Mouse (Mus musculus) cerebellum, adult 2 months (tissue): ENCODE data around the gene Il31. TPM values are rescaled to one million over a fixed set of nuclear protein-coding genes. Genes with fewer than 3 reads are reported as not detected.
A peak's percentile ranks its signal among the peaks of the same experiment; 100 is the strongest.

Source experiments
- DNase-seq, 2 experiments: peaks; one replicate each; pipeline ENCODE4 v3.0.0; 2021
- H3K27ac ChIP-seq: fragments of 200-500 bp; 2 replicates; pipeline ENCODE4 v1.5.1; 2012; ENCODE audit warnings: low read length, control low read depth, inconsistent platforms; ENCODE audit not compliant: insufficient read depth
- H3K27me3 ChIP-seq: fragments of 200-500 bp; 2 replicates; pipeline ENCODE4 v1.6.1; 2012; ENCODE audit warnings: inconsistent platforms, mild to moderate bottlenecking, low read length, moderate library complexity; ENCODE audit not compliant: control insufficient read depth, insufficient read depth
- H3K4me1 ChIP-seq: fragments of 200-500 bp; 2 replicates; pipeline ENCODE4 v1.6.1; 2011; ENCODE audit warnings: low read length; ENCODE audit not compliant: control insufficient read depth, insufficient read depth
- H3K4me3 ChIP-seq: fragments of 200-500 bp; replicated peaks from 2 replicates; pipeline ENCODE3; 2011; ENCODE audit warnings: mild to moderate bottlenecking, low read depth, low read length, control low read depth; ENCODE audit not compliant: insufficient read depth
- CTCF ChIP-seq: fragments of 200-500 bp; IDR thresholded peaks from 2 replicates; pipeline ENCODE4 v1.5.1; 2011; ENCODE audit warnings: low read depth, mild to moderate bottlenecking, control low read depth, low read length, moderate library complexity, borderline replicate concordance; ENCODE audit not compliant: insufficient read depth
- POLR2A ChIP-seq: fragments of 200-500 bp; IDR thresholded peaks from 2 replicates; pipeline ENCODE4 v1.6.1; 2011; ENCODE audit warnings: low read length, control low read depth, borderline replicate concordance; ENCODE audit not compliant: insufficient read depth
- WGBS: fragments of 180-500 bp; shearing (Covaris S2); methylation state at CpG from one replicate; pipeline ENCODE4 v1.1.7; 2018; 5-methylcytosine and 5-hydroxymethylcytosine counted together
- polyA plus RNA-seq: library from polyadenylated mRNA; depleted of rRNA; stranded (reverse); fragments of >200 nt; gene quantifications from 2 replicates; pipeline ENCODE4 v1.2.3, GENCODE M21; 2012; rRNA removed

Gene Il31
- polyA plus RNA-seq, result not detected in 2 replicates

GRCm38 (mm10) chr5:123489112-123489785 lies at the start of gene Il31, which contains the start of gene Lrrc43:
Gene Il31, minus strand, starts transcription at chr5:123489489.
Gene Lrrc43, plus strand, starts transcription at chr5:123489305.
- TF ChIP-seq CTCF (no peak), POLR2A (no peak)
- DNase-seq, result no peak
- Histone ChIP-seq H3K4me1 (no peaks in the 10 kb centered on the region; the same call in 1 of the 2 replicates), H3K27me3 (no peaks in the 10 kb centered on the region), H3K27ac (no peak within 1 kb of the TSS), H3K4me3 (no peak within 1 kb of the TSS)
- WGBS, result 6% methylated on average over 25 of the region's 25 CpGs

DNA sequence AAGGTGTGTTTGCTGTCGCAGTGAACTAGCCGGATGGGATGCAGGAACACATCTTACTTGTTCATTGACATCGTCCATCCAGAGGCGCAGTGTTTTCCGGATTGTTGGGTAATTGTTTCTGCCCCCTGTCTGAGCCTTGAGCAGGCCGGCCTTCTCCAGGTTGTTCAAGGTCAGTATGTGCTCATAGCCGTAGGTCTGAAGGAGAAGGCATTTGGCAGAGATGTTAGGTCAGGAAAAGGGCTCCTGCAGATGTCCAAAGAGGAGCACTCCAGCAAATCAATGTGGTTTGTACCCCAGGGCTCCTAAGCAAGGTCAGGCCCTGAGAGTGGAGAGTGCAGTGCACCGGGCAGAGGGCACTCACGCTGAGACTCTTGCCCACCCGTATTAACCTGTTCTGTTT lies 44.5 kb upstream of the Il31 start:
- no peak for DNase-seq
- WGBS, result 92% methylated on average over 10 of the region's 10 CpGs

DNA sequence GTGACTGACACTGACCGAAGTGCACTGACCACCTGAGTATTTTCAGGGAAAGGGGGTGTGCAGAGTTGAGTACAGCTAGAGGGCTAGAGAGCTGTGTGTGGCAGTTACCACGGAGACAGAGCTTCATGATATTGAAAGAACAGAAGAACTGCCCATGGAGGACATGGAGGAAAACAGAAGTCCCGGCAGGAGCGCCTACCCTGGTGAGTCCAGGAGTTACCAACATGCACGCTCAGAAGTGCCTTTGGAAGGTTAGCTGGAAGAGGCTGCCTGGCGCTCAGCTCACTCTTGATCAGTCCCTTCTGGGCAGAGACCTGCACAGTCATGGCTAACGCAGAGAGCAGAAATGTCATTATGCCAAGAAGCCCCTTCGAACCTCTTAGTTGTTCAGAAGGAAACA lies 40.8 kb upstream of the Il31 start:
- 83% methylated on average over 8 of the region's 8 CpGs for WGBS
- no peak overlapping the region for H3K4me3 ChIP-seq
- TF ChIP-seq CTCF, result no peak
- no peak for TF ChIP-seq POLR2A
- DNase-seq, result peak in 1 of 2 experiments; percentile 0
- H3K4me1 ChIP-seq, result no peaks in the 10 kb centered on the region
- H3K27ac ChIP-seq, result no peak overlapping the region
- H3K27me3 ChIP-seq, result no peaks in the 10 kb centered on the region

More for the DNA sequence above, 44.5 kb upstream of the Il31 start:
- H3K27me3 ChIP-seq, result no peaks in the 10 kb centered on the region
- H3K27ac ChIP-seq, result no peak overlapping the region
- TF ChIP-seq CTCF (no peak), POLR2A (no peak)
- no peak overlapping the region for H3K4me3 ChIP-seq
- no peaks in the 10 kb centered on the region for H3K4me1 ChIP-seq

- DNase-seq, result peak in 1 of 2 experiments; percentile 0
- H3K4me3 ChIP-seq, result no peak overlapping the region
- no peaks in the 10 kb centered on the region for H3K4me1 ChIP-seq
- no peaks in the 10 kb centered on the region for H3K27me3 ChIP-seq
- 76% methylated on average over 7 of the region's 7 CpGs for WGBS
- H3K27ac ChIP-seq, result no peak overlapping the region
- TF ChIP-seq POLR2A (no peak), CTCF (no peak)
Measured at GRCm38 (mm10) chr5:123528641-123529040, 39.4 kb upstream of the Il31 start.

DNA sequence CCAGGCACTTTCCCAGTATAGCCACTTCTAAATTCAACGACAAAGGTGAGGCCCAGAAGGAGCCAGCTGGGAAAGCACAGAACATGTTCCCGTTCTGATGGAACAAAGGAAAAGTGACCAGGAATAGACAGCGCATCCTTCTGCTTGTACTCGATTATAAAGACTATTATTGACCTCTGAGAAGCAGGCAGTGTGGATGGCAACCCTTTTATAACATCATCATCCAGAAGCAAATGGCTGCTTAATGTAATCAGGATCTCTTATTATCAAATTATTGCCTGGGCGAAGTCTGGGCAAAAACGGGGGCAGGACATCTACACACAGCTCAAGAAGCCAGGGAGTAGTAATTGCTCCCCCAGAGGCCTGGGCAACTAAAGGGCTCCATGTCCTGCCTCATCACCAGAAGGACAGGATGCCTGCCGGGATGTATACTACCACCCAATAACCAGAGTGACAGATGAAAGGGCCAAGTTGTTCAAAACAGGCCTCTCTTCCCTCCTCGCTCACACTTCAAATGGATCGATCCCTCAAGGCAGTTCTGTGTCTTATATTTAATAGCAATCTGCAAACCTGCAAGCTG lies 36.7 kb upstream of the Il31 start:
- Histone ChIP-seq H3K27me3 (no peaks in the 10 kb centered on the region), H3K4me3 (no peak overlapping the region), H3K27ac (no peak overlapping the region), H3K4me1 (no peaks in the 10 kb centered on the region)
- 91% methylated on average over 9 of the region's 9 CpGs for WGBS
- no peak for TF ChIP-seq CTCF
- no peak for TF ChIP-seq POLR2A
- DNase-seq, result peak in 1 of 2 experiments; percentile 8

GRCm38 (mm10) chr5:123525281-123525680 lies 36.0 kb upstream of the Il31 start, which contains the start of gene Gm49027:
Gene Gm49027, minus strand, starts transcription at chr5:123525488.
- Histone ChIP-seq H3K4me3 (peak within 1 kb of the TSS; percentile 72), H3K4me1 (no peaks in the 10 kb centered on the region), H3K27ac (no peak within 1 kb of the TSS), H3K27me3 (no peaks in the 10 kb centered on the region)
- 85% methylated on average over 7 of the region's 7 CpGs for WGBS
- TF ChIP-seq CTCF (no peak), POLR2A (no peak)
- DNase-seq, result peak in 1 of 2 experiments; percentile 8

DNA sequence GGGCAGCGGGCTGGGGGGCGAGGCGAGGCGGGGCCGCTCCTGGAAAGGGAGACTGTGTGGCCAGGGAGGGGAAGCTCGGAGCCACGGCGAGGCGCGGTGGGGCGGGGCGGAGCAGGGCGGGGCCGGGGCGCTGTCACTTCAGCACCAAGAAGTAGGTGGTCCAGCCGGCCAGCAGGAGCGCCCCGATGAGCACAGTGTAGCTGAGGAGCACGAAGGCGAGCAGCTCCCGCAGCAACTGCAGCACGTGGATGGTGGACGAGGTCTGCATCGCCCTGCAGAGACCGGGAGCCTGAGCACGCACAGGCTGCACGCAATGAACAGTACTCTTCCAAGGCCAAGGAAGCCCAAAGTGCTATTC lies 35.1 kb upstream of the Il31 start:
- no peak overlapping the region for H3K27ac ChIP-seq
- TF ChIP-seq POLR2A (no peak), CTCF (no peak)
- H3K4me1 ChIP-seq, result no peaks in the 10 kb centered on the region

More for the DNA sequence above, 35.1 kb upstream of the Il31 start:
- no peak for DNase-seq
- Histone ChIP-seq H3K4me3 (peak overlapping the region; percentile 72), H3K27me3 (no peaks in the 10 kb centered on the region)
- WGBS, result 2% methylated on average over 27 of the region's 27 CpGs
